Mouse (Mus musculus) neural tube, embryonic 12.5 days (tissue): ENCODE results near the gene Sugt1. TPM values are rescaled to one million over a fixed set of nuclear protein-coding genes. Genes with fewer than 3 reads are reported as not detected.

Experiments
- microRNA-seq: library from miRNA; unstranded; fragments of <30 nt; microRNA quantifications from one replicate; pipeline ENCODE4, GENCODE M21; 2017
- polyA plus RNA-seq: library from polyadenylated mRNA; unstranded; fragments of >200 nt; fragmentation: Nextera tagmentation; extraction: Ambion mirVana; gene quantifications from 2 replicates; pipeline ENCODE4 v1.2.1, GENCODE M21; 2016

Gene Sugt1
- polyA plus RNA-seq, 1 experiment from 2014 or later, result 127 TPM

Small RNA genes within 50 kb of the gene (microRNA-seq; reads per million reads assigned to microRNA genes)
- not detected for gene Gm27857

Other genes starting within 250 kb of the Sugt1 start
- 31.6 and 31.7 TPM in 2 replicates for gene Naa16, start 196.9 kb upstream of the Sugt1 start, polyA plus RNA-seq
- 9.5 and 12.0 TPM in 2 replicates for gene Mtrf1, start 189.9 kb upstream of the Sugt1 start, polyA plus RNA-seq
- gene Kbtbd7, start 161.2 kb upstream of the Sugt1 start, polyA plus RNA-seq, result 17.7 and 20.5 TPM in 2 replicates
- gene Kbtbd6, start 135.9 kb upstream of the Sugt1 start, polyA plus RNA-seq, result 2.9 and 4.2 TPM in 2 replicates
- 8.0 TPM in 2 replicates for gene Elf1, start 106.5 kb upstream of the Sugt1 start, polyA plus RNA-seq
- 49.4 and 53.3 TPM in 2 replicates for gene Wbp4, start 106.2 kb upstream of the Sugt1 start, polyA plus RNA-seq
- gene Cnmd, start 74.5 kb downstream of the Sugt1 start, polyA plus RNA-seq, result 11.3 and 15.2 TPM in 2 replicates
- 40.6 and 43.8 TPM in 2 replicates for gene Pcdh8, start 183.6 kb downstream of the Sugt1 start, polyA plus RNA-seq